Mouse (Mus musculus) kidney, adult 2 months (tissue): ENCODE measurements around the gene Rab37.

Experiments used
- CTCF ChIP-seq: fragments of 200-500 bp; conservative IDR thresholded peaks from 2 replicates; pipeline ENCODE4 v1.5.1; 2011; ENCODE audit warnings: low read depth, mild to moderate bottlenecking, control low read depth, low read length, moderate library complexity, mixed read lengths; ENCODE audit not compliant: insufficient read depth, insufficient read length
- POLR2A ChIP-seq: fragments of 200-500 bp; IDR thresholded peaks from one replicate; pipeline ENCODE4 v1.6.1; 2011; ENCODE audit warnings: low read depth, low read length, control low read depth

DNA sequence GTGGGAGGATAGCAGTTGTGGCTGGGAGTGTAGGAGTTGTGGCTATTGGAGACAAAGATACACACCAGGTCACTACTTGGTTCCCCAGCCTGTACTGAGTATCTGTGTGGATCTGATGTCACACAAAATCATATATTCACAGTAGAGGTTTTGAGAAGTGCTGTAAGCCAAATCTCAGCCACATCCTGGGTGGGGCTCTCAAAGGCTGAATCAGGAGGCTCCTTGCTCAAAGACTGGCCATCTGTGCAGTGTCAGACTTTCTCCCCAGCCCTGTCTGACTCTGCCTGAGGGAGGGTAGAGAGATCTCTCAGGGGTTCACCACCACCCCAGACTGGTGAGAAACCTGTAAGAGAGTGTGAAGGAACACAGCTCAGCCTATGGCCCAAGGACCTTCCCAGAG is 36.7 kb upstream of the Rab37 start:
- TF ChIP-seq POLR2A (no peak), CTCF (no peak)
